Mouse (Mus musculus): Measurements from ENCODE around the gene Gm6370.
"Not testable (repeated sequence)": the region's sequence is repeated elsewhere in the genome, so short reads cannot be mapped to it uniquely, and the experiment has no call there.

Gene Gm6370

GRCm38 (mm10) chr5:146491063-146491462, at the start of gene Gm6370:
TSS of gene Gm6370 (plus strand) at chr5:146491363.
- DNase-seq, result not testable (repeated sequence)

DNA sequence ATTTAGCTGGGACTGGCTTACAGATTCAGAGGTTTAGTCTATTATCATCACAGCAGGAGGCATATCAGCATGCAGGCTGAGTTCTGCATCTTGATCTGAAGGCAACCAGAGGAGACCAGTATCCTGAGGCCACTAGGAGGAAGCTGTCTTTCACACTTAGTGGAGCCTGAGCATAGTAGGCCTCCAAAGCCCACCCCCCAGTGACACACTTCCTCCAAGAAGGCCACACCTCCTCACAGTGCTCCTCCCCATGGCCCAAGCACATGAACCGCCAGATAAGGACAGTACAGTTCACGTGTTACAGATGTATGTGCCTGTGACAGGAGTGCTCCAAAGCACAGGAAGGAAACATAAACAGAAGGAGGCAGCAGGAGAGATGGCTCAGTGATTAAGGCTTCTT, 48.4 kb upstream of the Gm6370 start:
- no peak for DNase-seq

DNA sequence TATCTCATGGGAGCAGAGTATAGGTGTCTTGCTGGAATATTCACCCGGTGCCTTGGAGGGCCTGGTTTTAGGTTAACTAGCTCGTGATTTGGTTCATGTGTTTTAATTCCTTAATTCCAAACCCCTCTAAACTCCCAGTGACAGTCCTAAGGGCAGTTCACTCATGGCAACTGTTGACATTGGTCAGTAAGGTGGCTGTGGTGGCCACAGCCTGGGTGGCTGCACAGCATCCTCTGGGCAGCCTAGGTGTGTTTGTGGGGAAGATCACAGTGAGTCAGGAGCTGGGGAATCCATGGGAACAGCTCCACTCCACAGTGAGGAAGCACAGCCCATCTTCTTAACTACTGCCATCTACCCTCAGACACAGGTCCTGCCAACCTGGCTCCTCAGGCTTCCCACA, 44.5 kb upstream of the Gm6370 start:
- DNase-seq, result no peak

- DNase-seq, result no peak
Measured at GRCm38 (mm10) chr5:146451592-146452254, 39.4 kb upstream of the Gm6370 start.

DNA sequence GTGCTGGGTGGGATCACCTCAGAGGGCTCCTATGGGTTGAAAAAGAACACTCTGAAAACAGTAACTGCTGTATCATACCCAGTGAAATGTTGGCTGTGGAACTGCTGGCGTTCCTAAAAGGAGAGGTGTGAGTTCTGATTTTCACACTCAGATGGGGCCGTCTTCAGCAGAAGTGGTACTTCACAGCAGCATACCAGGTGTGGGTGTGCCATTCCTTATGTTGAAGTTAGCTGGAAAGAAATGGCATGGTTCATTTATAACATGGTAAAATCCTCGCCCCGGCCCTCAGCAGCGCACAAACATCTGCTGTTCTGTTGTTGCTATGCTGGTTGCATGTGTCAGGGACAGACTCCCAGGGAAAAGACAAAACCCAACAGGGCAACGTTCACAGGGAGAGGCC, 37.6 kb upstream of the Gm6370 start:
- no peak for DNase-seq

DNA sequence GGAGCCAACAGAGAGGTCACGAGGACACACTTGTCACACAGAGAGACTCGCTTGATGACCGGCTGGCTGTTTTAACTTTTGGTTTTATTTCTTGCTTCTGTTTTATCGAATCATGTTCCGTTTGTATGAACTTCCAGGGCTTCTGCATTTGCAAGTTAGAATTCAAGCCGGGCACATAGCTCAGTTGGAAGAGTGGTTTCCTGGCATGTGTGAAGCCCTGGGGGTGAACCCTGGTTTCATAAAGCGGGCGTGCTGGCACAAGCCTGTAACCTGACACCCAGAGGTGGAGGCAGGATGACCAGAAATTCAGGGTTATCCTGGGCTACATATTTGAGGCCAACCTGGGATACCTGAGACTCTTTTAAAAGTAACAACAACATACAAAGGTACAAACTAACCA, 29.6 kb upstream of the Gm6370 start:
- no peak for DNase-seq

- DNase-seq, result no peak
Measured at GRCm38 (mm10) chr5:146466663-146467062, 24.5 kb upstream of the Gm6370 start.

- DNase-seq, result no peak
Measured at GRCm38 (mm10) chr5:146468311-146468710, 22.9 kb upstream of the Gm6370 start.

DNA sequence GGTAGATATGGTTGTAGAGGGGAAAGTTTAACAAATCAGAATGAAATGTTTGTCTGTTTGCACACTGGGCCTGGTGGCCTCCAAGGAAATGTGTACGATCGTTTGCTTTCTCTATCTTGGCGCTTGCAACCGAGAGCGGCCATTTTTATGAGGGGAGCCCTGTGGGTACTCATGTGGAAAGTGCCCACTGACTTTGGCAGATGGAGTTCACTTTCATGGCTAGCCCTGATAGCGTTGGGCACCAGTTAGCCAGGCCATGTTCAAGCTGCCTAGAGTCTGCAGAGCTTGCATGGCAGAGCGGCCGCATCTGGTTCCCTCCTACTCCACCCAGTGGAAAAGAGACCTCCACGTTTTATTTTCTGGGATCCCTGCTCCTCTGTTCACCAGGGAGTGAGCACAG, 20.3 kb upstream of the Gm6370 start:
- no peak for DNase-seq

DNA sequence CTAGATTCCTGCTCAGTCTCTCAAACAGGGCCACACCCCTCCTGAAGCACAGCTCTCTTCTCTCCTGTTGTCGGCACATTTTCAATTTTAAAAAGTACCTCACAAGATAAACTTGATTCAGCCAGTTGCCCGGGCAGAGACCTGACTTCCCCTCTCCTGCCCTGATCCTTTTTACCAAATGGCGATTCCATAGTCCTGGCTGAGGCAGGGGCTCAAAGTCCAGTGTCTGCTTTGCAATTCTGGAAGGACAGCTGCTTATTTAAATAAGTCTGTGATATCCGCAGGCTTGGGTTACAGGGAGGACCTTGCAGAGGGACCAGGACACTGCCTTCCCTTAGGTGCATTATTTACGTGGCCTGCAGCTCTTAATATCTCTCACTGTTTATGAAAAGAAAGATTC, 19.9 kb upstream of the Gm6370 start:
- no peak for DNase-seq

DNA sequence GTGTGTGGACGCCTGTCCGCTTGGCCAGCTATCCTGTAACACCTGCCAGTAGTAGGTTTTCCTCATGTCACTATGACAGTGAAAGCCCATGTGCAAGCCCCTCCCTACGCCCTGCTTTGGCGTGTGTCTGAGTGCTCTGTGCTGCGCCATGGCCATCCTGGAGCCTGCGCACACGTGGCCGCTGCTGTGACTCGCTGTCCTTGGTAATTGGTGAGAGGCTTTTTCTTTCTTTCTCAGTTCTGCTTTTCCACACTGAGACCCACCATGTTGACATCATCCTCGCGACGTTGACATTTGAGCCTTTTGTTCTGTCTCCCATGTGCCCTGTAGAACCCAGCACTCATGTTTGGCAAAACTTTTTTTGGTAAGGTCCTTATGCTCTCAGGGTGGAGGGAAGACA, 19.3 kb upstream of the Gm6370 start:
- no peak for DNase-seq

GRCm38 (mm10) chr5:146479564-146479963, 11.6 kb upstream of the Gm6370 start:
- peak; percentile 44 for DNase-seq

DNA sequence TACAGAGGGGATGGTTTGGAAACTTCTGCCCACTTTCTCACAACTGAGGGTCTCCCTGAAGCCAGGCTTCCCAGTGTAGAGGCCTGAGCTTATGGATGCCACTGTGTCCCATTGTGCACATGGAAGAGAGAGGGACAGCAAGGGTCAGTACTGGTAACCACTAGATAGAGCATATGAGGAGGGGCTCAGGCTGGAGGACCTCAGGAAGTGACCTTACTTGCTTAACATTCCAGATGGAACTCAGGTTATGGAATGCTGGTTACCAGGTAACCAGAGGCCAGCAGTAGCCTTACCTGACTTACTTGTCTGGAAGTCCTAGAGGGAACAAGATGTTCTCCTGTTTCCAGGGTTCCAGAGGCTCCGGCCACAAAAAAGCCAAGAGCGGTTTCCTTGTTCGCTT, 9.5 kb upstream of the Gm6370 start, which contains the start of gene Gm6408:
Gene Gm6408 (plus strand): TSS at position 301 of the 400 bp plus-strand sequence.
- DNase-seq, result not testable (repeated sequence)

DNA sequence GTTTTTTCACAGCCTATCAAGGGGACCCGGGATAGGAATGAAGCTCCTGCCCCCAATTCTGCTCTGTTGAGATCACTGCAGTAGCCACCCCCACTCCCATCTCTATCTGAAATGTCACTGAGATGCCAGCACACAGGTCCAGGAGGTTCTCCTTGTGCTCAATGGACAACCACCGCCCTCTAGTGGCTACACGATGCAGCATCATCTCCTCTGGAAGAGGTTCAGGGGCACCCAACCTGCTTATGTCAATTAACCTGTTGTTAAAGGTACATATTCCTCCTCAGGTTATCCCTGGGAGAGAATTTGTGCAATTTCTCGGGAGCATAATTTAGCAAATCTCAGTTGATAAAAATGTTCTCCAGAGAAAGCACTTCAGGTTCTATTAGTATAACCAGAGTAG, 2.2 kb upstream of the Gm6370 start:
- peak; percentile 43 for DNase-seq

DNA sequence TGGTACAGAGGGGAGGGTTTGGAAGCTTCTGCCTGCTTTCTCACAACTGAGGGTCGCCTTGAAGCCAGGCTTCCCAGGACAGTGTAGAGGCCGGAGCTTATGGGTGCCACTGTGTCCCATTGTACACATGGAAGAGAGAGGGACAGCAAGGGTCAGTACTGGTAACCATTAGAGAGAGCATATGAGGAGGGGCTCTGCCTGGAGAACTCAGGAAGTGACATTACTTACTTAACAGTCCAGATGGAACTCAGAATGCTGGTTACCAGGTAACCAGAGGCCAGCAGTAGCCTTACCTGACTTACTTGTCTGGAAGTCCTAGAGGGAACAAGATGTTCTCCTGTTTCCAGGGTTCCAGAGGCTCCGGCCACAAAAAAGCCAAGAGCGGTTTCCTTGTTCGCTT, 10.9 kb downstream of the Gm6370 start, which contains the start of gene 4930449I24Rik:
Gene 4930449I24Rik (plus strand): TSS at position 301 of the 400 bp plus-strand sequence.
- DNase-seq, result not testable (repeated sequence)

DNA sequence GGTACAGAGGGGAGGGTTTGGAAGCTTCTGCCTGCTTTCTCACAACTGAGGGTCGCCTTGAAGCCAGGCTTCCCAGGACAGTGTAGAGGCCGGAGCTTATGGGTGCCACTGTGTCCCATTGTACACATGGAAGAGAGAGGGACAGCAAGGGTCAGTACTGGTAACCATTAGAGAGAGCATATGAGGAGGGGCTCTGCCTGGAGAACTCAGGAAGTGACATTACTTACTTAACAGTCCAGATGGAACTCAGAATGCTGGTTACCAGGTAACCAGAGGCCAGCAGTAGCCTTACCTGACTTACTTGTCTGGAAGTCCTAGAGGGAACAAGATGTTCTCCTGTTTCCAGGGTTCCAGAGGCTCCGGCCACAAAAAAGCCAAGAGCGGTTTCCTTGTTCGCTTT, 22.7 kb downstream of the Gm6370 start, which contains the start of gene Gm3402:
Gene Gm3402 (plus strand): TSS at position 301 of the 400 bp plus-strand sequence.
- DNase-seq, result not testable (repeated sequence)

- DNase-seq, result not testable (repeated sequence)
Measured at GRCm38 (mm10) chr5:146525501-146525900, 34.3 kb downstream of the Gm6370 start, which contains the start of gene Gm3404. TSS of gene Gm3404 (plus strand) at chr5:146525801.

DNA sequence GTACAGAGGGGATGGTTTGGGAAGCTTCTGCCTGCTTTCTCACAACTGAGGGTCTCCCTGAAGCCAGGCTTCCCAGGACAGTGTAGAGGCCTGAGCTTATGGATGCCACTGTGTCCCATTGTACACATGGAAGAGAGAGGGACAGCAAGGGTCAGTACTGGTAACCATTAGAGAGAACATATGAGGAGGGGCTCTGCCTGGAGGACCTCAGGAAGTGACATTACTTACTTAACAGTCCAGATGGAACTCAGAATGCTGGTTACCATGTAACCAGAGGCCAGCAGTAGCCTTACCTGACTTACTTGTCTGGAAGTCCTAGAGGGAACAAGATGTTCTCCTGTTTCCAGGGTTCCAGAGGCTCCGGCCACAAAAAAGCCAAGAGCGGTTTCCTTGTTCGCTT, 46.2 kb downstream of the Gm6370 start, which contains the start of gene Gm3409:
Gene Gm3409 (plus strand): TSS at position 301 of the 400 bp plus-strand sequence.
- DNase-seq, result not testable (repeated sequence)
